Mouse (Mus musculus): ENCODE data around the gene Rasgrp2. TPM values are rescaled to one million over a fixed set of nuclear protein-coding genes. Genes with fewer than 3 reads are reported as not detected.

The Rasgrp2 gene
- polyA plus RNA-seq, 1 experiment from 2014 or later, result 38.5 TPM

- no peaks in the 10 kb centered on the region for H3K36me3 ChIP-seq (ENCODE audit: control insufficient read depth, insufficient read depth)
- no peak for TF ChIP-seq CTCF (IDR thresholded peaks at IDR 0.05; ENCODE audit: low read depth)
- H3K9me3 ChIP-seq (ENCODE audit: control insufficient read depth), result no peaks in the 10 kb centered on the region
- H3K4me2 ChIP-seq (replicated peaks; ENCODE audit: low read depth), result no peak overlapping the region
- no peak overlapping the region for H3K27ac ChIP-seq (ENCODE audit: low read depth, low read length)
- WGBS, result 70% methylated on average over 9 of the region's 9 CpGs
- H3K27me3 ChIP-seq (replicated peaks; ENCODE audit: control insufficient read depth, insufficient read depth, low read length), result peaks cover 45% of the 10 kb centered on the region
- no peak overlapping the region for H3K9ac ChIP-seq (ENCODE audit: low read depth, low read length)
- ATAC-seq, result no peak
- H3K4me3 ChIP-seq (ENCODE audit: low read depth, low read length), result no peak overlapping the region
- H3K4me1 ChIP-seq (replicated peaks; ENCODE audit: control insufficient read depth, insufficient read depth, low read length), result 0 out of 2 replicates have a peak, but pooled peaks cover 3% of the 10 kb centered on the region
Measured at GRCm38 (mm10) chr19:6421211-6421590, 22.1 kb downstream of the Rasgrp2 start.

GRCm38 (mm10) chr19:6422014-6422413, 22.9 kb downstream of the Rasgrp2 start:
- TF ChIP-seq CTCF (IDR thresholded peaks at IDR 0.05; ENCODE audit: low read depth), result no peak
- WGBS, result 59% methylated on average over 7 of the region's 7 CpGs

GRCm38 (mm10) chr19:6423241-6423640, 24.1 kb downstream of the Rasgrp2 start:
- Histone ChIP-seq H3K27ac (ENCODE audit: low read depth, low read length) (no peak overlapping the region), H3K9ac (ENCODE audit: low read depth, low read length) (no peak overlapping the region), H3K27me3 (replicated peaks; ENCODE audit: control insufficient read depth, insufficient read depth, low read length) (peaks cover 56% of the 10 kb centered on the region), H3K4me1 (replicated peaks; ENCODE audit: control insufficient read depth, insufficient read depth, low read length) (peaks cover 3% of the 10 kb centered on the region; the same call in 1 of the 2 replicates), H3K9me3 (ENCODE audit: control insufficient read depth) (no peaks in the 10 kb centered on the region), H3K36me3 (ENCODE audit: control insufficient read depth, insufficient read depth) (no peaks in the 10 kb centered on the region), H3K4me2 (replicated peaks; ENCODE audit: low read depth) (no peak overlapping the region), H3K4me3 (ENCODE audit: low read depth, low read length) (no peak overlapping the region)
- 79% methylated on average over 16 of the region's 16 CpGs for WGBS
- ATAC-seq, result no peak
- TF ChIP-seq CTCF (IDR thresholded peaks at IDR 0.05; ENCODE audit: low read depth), result no peak

More at GRCm38 (mm10) chr19:6422014-6422413, 22.9 kb downstream of the Rasgrp2 start:
- peaks cover 51% of the 10 kb centered on the region for H3K27me3 ChIP-seq (replicated peaks; ENCODE audit: control insufficient read depth, insufficient read depth, low read length)
- no peak for ATAC-seq
- no peak overlapping the region for H3K4me3 ChIP-seq (ENCODE audit: low read depth, low read length)
- 0 out of 2 replicates have a peak, but pooled peaks cover 3% of the 10 kb centered on the region for H3K4me1 ChIP-seq (replicated peaks; ENCODE audit: control insufficient read depth, insufficient read depth, low read length)
- no peak overlapping the region for H3K4me2 ChIP-seq (replicated peaks; ENCODE audit: low read depth)
- H3K9me3 ChIP-seq (ENCODE audit: control insufficient read depth), result no peaks in the 10 kb centered on the region
- no peak overlapping the region for H3K27ac ChIP-seq (ENCODE audit: low read depth, low read length)
- H3K36me3 ChIP-seq (ENCODE audit: control insufficient read depth, insufficient read depth), result no peaks in the 10 kb centered on the region
- no peak overlapping the region for H3K9ac ChIP-seq (ENCODE audit: low read depth, low read length)

- Histone ChIP-seq H3K27me3 (replicated peaks; ENCODE audit: control insufficient read depth, insufficient read depth, low read length) (peaks cover 56% of the 10 kb centered on the region), H3K4me1 (replicated peaks; ENCODE audit: control insufficient read depth, insufficient read depth, low read length) (peaks cover 3% of the 10 kb centered on the region; the same call in 1 of the 2 replicates), H3K4me3 (ENCODE audit: low read depth, low read length) (no peak overlapping the region), H3K36me3 (ENCODE audit: control insufficient read depth, insufficient read depth) (no peaks in the 10 kb centered on the region), H3K9me3 (ENCODE audit: control insufficient read depth) (no peaks in the 10 kb centered on the region), H3K9ac (ENCODE audit: low read depth, low read length) (no peak overlapping the region), H3K27ac (ENCODE audit: low read depth, low read length) (no peak overlapping the region), H3K4me2 (replicated peaks; ENCODE audit: low read depth) (no peak overlapping the region)
- ATAC-seq, result no peak
- WGBS, result 61% methylated on average over 8 of the region's 8 CpGs
- no peak for TF ChIP-seq CTCF (IDR thresholded peaks at IDR 0.05; ENCODE audit: low read depth)
Measured at GRCm38 (mm10) chr19:6424137-6424881, 25.2 kb downstream of the Rasgrp2 start.

DNA sequence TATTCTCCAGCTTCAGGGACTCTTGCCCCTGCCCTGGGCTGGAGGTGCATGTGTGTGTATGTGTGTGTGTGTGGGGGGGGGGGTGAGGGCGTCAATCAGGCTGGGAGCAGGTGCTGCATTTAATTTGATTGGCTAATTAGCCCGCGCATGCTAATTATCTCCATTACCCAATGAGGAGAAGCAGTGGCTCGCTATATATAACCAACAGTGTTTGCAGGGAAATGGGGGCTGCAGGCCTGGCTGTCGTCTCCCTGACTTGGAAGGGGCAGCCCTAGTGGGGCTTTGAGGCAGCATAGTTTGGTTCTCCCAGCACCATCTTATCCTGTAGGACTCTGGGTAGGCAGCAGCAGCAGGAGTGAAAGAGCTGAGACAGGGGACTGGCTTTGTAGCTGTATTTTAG, 26.5 kb downstream of the Rasgrp2 start:
- Histone ChIP-seq H3K27me3 (replicated peaks; ENCODE audit: control insufficient read depth, insufficient read depth, low read length) (peaks cover 56% of the 10 kb centered on the region), H3K9ac (ENCODE audit: low read depth, low read length) (no peak overlapping the region), H3K4me3 (ENCODE audit: low read depth, low read length) (no peak overlapping the region), H3K9me3 (ENCODE audit: control insufficient read depth) (no peaks in the 10 kb centered on the region), H3K4me1 (replicated peaks; ENCODE audit: control insufficient read depth, insufficient read depth, low read length) (peaks cover 3% of the 10 kb centered on the region; the same call in 1 of the 2 replicates), H3K27ac (ENCODE audit: low read depth, low read length) (no peak overlapping the region), H3K36me3 (ENCODE audit: control insufficient read depth, insufficient read depth) (no peaks in the 10 kb centered on the region), H3K4me2 (replicated peaks; ENCODE audit: low read depth) (no peak overlapping the region)
- no peak for ATAC-seq
- WGBS, result 62% methylated on average over 5 of the region's 5 CpGs
- TF ChIP-seq CTCF (IDR thresholded peaks at IDR 0.05; ENCODE audit: low read depth), result no peak

DNA sequence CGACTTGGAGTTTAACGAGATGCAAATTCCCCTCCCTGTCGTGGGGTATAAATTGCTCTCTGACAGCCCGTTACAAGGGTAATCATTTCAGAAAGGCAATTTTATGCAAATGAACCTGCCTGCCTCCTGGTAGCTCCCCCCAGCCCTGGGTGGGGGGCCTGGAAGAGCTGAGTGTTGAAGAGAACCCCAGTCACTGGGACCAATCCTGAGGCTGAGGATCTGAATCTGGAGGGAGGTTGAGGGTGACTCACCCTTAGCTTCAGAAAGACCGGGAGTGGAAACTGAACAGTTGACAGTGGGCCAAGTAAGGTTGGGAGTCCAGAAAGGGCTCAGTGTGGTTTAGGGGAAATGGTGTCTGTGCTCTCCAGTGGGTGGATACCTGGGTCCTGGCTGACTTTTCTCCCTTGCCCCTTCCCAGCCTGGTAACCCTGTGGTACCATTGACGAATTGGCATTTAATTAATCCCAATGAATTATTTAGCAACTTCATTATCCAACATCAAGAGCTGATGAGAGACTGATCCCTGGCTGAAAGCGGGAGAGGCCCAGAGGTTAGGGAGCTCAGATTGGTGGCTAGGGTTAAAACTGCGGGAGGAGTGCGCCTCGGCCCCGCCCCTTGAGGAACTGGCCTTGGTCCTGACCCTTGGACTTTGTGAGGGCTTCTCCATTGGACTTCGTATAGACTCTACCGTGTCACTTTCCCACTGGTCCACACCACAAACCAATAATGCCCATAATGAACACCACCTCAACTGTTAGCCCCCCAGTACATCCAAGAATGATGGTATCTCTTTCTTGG, 27.8 kb downstream of the Rasgrp2 start:
- peaks cover 55% of the 10 kb centered on the region for H3K27me3 ChIP-seq (replicated peaks; ENCODE audit: control insufficient read depth, insufficient read depth, low read length)
- H3K4me3 ChIP-seq (ENCODE audit: low read depth, low read length), result no peak overlapping the region; the same call in 1 of the 2 replicates
- no peaks in the 10 kb centered on the region for H3K9me3 ChIP-seq (ENCODE audit: control insufficient read depth)
- no peaks in the 10 kb centered on the region for H3K36me3 ChIP-seq (ENCODE audit: control insufficient read depth, insufficient read depth)
- no peak overlapping the region for H3K9ac ChIP-seq (ENCODE audit: low read depth, low read length)
- no peak for TF ChIP-seq CTCF (IDR thresholded peaks at IDR 0.05; ENCODE audit: low read depth)
- 23% methylated on average over 13 of the region's 13 CpGs for WGBS
- H3K4me1 ChIP-seq (replicated peaks; ENCODE audit: control insufficient read depth, insufficient read depth, low read length), result peaks cover 3% of the 10 kb centered on the region; the same call in 1 of the 2 replicates
- peak; percentile 44 for ATAC-seq
- no peak overlapping the region for H3K27ac ChIP-seq (ENCODE audit: low read depth, low read length)
- no peak overlapping the region for H3K4me2 ChIP-seq (replicated peaks; ENCODE audit: low read depth)
